Mouse (Mus musculus): ENCODE measurements around the gene Psg22. TPM values are rescaled to one million over a fixed set of nuclear protein-coding genes. Genes with fewer than 3 reads are reported as not detected.
A peak's percentile ranks its signal among the peaks of the same experiment; 100 is the strongest.
"Not testable (repeated sequence)": the region's sequence is repeated elsewhere in the genome, so short reads cannot be mapped to it uniquely, and the experiment has no call there.

Gene Psg22
- polyA plus RNA-seq, 1 experiment from 2014 or later, result not detected

- not testable (repeated sequence) for H3K4me3 ChIP-seq (ENCODE audit: low read depth, low read length); H3K9me3 ChIP-seq (replicated peaks; ENCODE audit: control insufficient read depth, low read length); DNase-seq (ENCODE audit: low spot score); ATAC-seq (replicated peaks; ENCODE audit: insufficient number of reproducible peaks, low FRiP score, low TSS enrichment, low read depth); H3K27ac ChIP-seq (replicated peaks; ENCODE audit: low read depth, low read length); H3K4me1 ChIP-seq (ENCODE audit: control insufficient read depth, insufficient read depth, low read length); H3K27me3 ChIP-seq (ENCODE audit: control insufficient read depth, insufficient read depth, low read length); H3K36me3 ChIP-seq (replicated peaks; ENCODE audit: control insufficient read depth, insufficient read depth, low read depth, low read length); H3K9ac ChIP-seq (replicated peaks; ENCODE audit: low read length); H3K4me2 ChIP-seq (ENCODE audit: low read depth, low read length)
- WGBS, result 90% methylated on average over 7 of the region's 7 CpGs
These were observed 42.3 kb downstream of the Psg22 start for GRCm38 (mm10) chr7:18760152-18760551.

GRCm38 (mm10) chr7:18762885-18763284 lies 45.0 kb downstream of the Psg22 start:
- ATAC-seq (replicated peaks; ENCODE audit: insufficient number of reproducible peaks, low FRiP score, low TSS enrichment, low read depth), result 0 out of 2 replicates have a peak, but pooled peaks have one; percentile 72
- H3K4me3 ChIP-seq (ENCODE audit: low read depth, low read length); H3K27ac ChIP-seq (replicated peaks; ENCODE audit: low read depth, low read length); H3K9me3 ChIP-seq (replicated peaks; ENCODE audit: control insufficient read depth, low read length); H3K27me3 ChIP-seq (ENCODE audit: control insufficient read depth, insufficient read depth, low read length); H3K4me2 ChIP-seq (ENCODE audit: low read depth, low read length); DNase-seq (ENCODE audit: low spot score); H3K36me3 ChIP-seq (replicated peaks; ENCODE audit: control insufficient read depth, insufficient read depth, low read depth, low read length); H3K4me1 ChIP-seq (ENCODE audit: control insufficient read depth, insufficient read depth, low read length); H3K9ac ChIP-seq (replicated peaks; ENCODE audit: low read length): not testable (repeated sequence)
- WGBS, result no CpG with 5 or more reads among the region's 2 CpGs

Other genes with a start within 250 kb of the Psg22 start
- not detected in 2 replicates for gene Psg26, start 233.9 kb upstream of the Psg22 start, polyA plus RNA-seq (2014; fragmentation: Nextera tagmentation; extraction: Ambion mirVana)
- gene Psg25, start 185.8 kb upstream of the Psg22 start, polyA plus RNA-seq (2014; fragmentation: Nextera tagmentation; extraction: Ambion mirVana), result not detected in 2 replicates
- not detected in 2 replicates for gene Psg27, start 150.8 kb upstream of the Psg22 start, polyA plus RNA-seq (2014; fragmentation: Nextera tagmentation; extraction: Ambion mirVana)
- gene Psg23, start 101.6 kb upstream of the Psg22 start, polyA plus RNA-seq (2014; fragmentation: Nextera tagmentation; extraction: Ambion mirVana), result not detected in 2 replicates
- not detected in 2 replicates for gene Psg21, start 61.4 kb upstream of the Psg22 start, polyA plus RNA-seq (2014; fragmentation: Nextera tagmentation; extraction: Ambion mirVana)
- not detected in 2 replicates for gene Psg20, start 31.9 kb upstream of the Psg22 start, polyA plus RNA-seq (2014; fragmentation: Nextera tagmentation; extraction: Ambion mirVana)
- gene Psg19, start 80.4 kb downstream of the Psg22 start, polyA plus RNA-seq (2014; fragmentation: Nextera tagmentation; extraction: Ambion mirVana), result not detected in 2 replicates
- gene Psg17, start 103.5 kb downstream of the Psg22 start, polyA plus RNA-seq (2014; fragmentation: Nextera tagmentation; extraction: Ambion mirVana), result not detected in 2 replicates
- gene Mill2, start 121.9 kb downstream of the Psg22 start, polyA plus RNA-seq (2014; fragmentation: Nextera tagmentation; extraction: Ambion mirVana), result 0.20 and 0.33 TPM in 2 replicates
- 0.49 and 0.70 TPM in 2 replicates for gene Pglyrp1, start 153.2 kb downstream of the Psg22 start, polyA plus RNA-seq (2014; fragmentation: Nextera tagmentation; extraction: Ambion mirVana)
- 22.6 and 26.5 TPM in 2 replicates for gene Ccdc61, start 192.3 kb downstream of the Psg22 start, polyA plus RNA-seq (2014; fragmentation: Nextera tagmentation; extraction: Ambion mirVana)
- gene Nova2, start 207.8 kb downstream of the Psg22 start, polyA plus RNA-seq (2014; fragmentation: Nextera tagmentation; extraction: Ambion mirVana), result 1.4 and 1.7 TPM in 2 replicates